ENCODE assay signal across 9 mouse cellular contexts in the genomic region with DNA sequence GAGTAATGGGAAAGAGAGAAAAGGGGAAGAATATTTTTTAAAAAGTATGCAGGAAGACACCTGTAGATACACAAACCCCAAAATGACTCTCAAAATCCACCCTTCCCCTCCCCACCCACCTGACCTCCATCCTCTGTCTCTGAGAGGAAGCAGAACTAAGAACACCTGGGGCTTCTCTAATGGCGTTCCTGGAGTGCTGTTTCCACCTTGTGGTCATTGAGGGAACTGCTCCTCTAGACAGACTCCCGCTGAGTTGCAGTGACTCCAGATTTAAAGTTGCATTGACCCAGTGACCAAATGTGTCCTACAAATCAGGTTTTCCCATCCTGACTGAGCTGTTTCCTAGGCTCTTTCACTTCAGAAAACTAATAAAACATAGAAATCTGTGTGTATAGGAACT. TPM values are rescaled to one million over a fixed set of nuclear protein-coding genes. Genes with fewer than 3 reads are reported as not detected.
A peak's percentile ranks its signal among the peaks of the same experiment; 100 is the strongest.
DNase-seq lines count a peak whose midpoint lies in the region; ATAC-seq and TF ChIP-seq lines count a peak whose summit lies in the region.
"Had no signal": no experiment of that assay in that cellular context is flagged by ENCODE, and none has a peak within 500 bp of the region (broad histone marks: within the 10 kb centered on the region; RNA-seq: fewer than 3 reads in every experiment).

No protein-coding gene starts in this region.

- no peaks in the 10 kb centered on the region for H3K9me3 ChIP-seq in ES-E14 (ENCODE audit: control insufficient read depth, insufficient read depth, low read depth, low read length)
- no peaks in the 10 kb centered on the region for H3K9me3 ChIP-seq in forebrain, embryonic 13.5 days (replicated peaks)
- no peaks in the 10 kb centered on the region for H3K9me3 ChIP-seq in intestine, postnatal 0 days (ENCODE audit: control insufficient read depth)
- H3K9me3 ChIP-seq: limb, embryonic 15.5 days had no signal

- H3K4me3 ChIP-seq in ES-E14 (ENCODE audit: insufficient read depth in 1 of 2, low read depth in 1 of 2, low read length in 2 of 2, poor library complexity in 1 of 2, severe bottlenecking in 1 of 2), result no peak overlapping the region
- H3K4me3 ChIP-seq in forebrain, embryonic 13.5 days, result no peak overlapping the region
- H3K4me3 ChIP-seq in intestine, postnatal 0 days (ENCODE audit: low read depth, low read length), result no peak overlapping the region
- no peak overlapping the region for H3K4me3 ChIP-seq in olfactory bulb, adult 2 months (ENCODE audit: insufficient read depth, low read depth, low read length)
- H3K4me3 ChIP-seq: limb, embryonic 15.5 days had no signal

- DNase-seq in B cell, adult 2 months, result peak; percentile 63
- peak; percentile 71 for DNase-seq in ES-E14 (ENCODE audit: low read depth, low spot score)
- DNase-seq in left cerebral cortex, postnatal 4 days, result peak; percentile 55
- DNase-seq in thymus, postnatal 36 days, result peak; percentile 42 to 45

- in situ Hi-C loops in ES-E14 (cut with MboI; ENCODE audit: low sequenced_read_pairs in 2 of 2, unreplicated experiment in 2 of 2), result loop anchor here in 1 of 2 experiments (25.0 kb wide), 1 partner anchor 1102 kb away; a partner anchor contains a TSS

- TF ChIP-seq POLR2A in olfactory bulb, adult 2 months (IDR thresholded peaks at IDR 0.05; ENCODE audit: insufficient read depth, low read depth, low read length), result no peak

- 0% methylated on average over 2 of the region's 2 CpGs for WGBS in forebrain, embryonic 13.5 days
- WGBS in intestine, postnatal 0 days, result 2% methylated on average over 2 of the region's 2 CpGs
- 1% methylated on average over 2 of the region's 2 CpGs for WGBS in olfactory bulb, adult 2 months

- no peak overlapping the region for H3K27ac ChIP-seq in ES-E14 (ENCODE audit: insufficient read depth, low read depth, low read length, poor library complexity, severe bottlenecking)
- H3K27ac ChIP-seq in forebrain, embryonic 13.5 days, result no peak overlapping the region
- H3K27ac ChIP-seq in intestine, postnatal 0 days (ENCODE audit: low read depth, low read length), result no peak overlapping the region
- H3K27ac ChIP-seq in olfactory bulb, adult 2 months (ENCODE audit: insufficient read depth, low read depth, low read length), result no peak overlapping the region
- H3K27ac ChIP-seq: limb, embryonic 15.5 days had no signal

- H3K4me1 ChIP-seq in ES-E14 (ENCODE audit: control insufficient read depth in 2 of 2, insufficient read depth in 2 of 2, low read length in 2 of 2, poor library complexity in 1 of 2), result no peaks in the 10 kb centered on the region
- H3K4me1 ChIP-seq in forebrain, embryonic 13.5 days, result no peaks in the 10 kb centered on the region
- no peaks in the 10 kb centered on the region for H3K4me1 ChIP-seq in intestine, postnatal 0 days (replicated peaks; ENCODE audit: control insufficient read depth, insufficient read depth, low read length)
- no peaks in the 10 kb centered on the region for H3K4me1 ChIP-seq in olfactory bulb, adult 2 months (ENCODE audit: control insufficient read depth, insufficient read depth, low read length)
- H3K4me1 ChIP-seq: limb, embryonic 15.5 days had no signal

- no peaks in the 10 kb centered on the region for H3K27me3 ChIP-seq in forebrain, embryonic 13.5 days
- no peaks in the 10 kb centered on the region for H3K27me3 ChIP-seq in intestine, postnatal 0 days (replicated peaks; ENCODE audit: control insufficient read depth, insufficient read depth, low read length)
- H3K27me3 ChIP-seq: limb, embryonic 15.5 days had no signal

- peak; percentile 96 for TF ChIP-seq CTCF in intestine, postnatal 0 days (IDR thresholded peaks at IDR 0.05; ENCODE audit: low read depth)
- TF ChIP-seq CTCF in olfactory bulb, adult 2 months (IDR thresholded peaks at IDR 0.05; ENCODE audit: insufficient read depth, low read depth, low read length), result 0 out of 2 replicates have a peak, but pooled peaks have one; percentile 29

- no peak overlapping the region for H3K4me2 ChIP-seq in forebrain, embryonic 13.5 days
- H3K4me2 ChIP-seq in intestine, postnatal 0 days (replicated peaks; ENCODE audit: low read depth), result no peak overlapping the region
- H3K4me2 ChIP-seq: limb, embryonic 15.5 days had no signal

- intact Hi-C loops in left cerebral cortex, postnatal 4 days (cut with DNase I), result loop anchor here (5.0 to 10.0 kb wide), 3 partner anchors 132 to 1087 kb away; no protein-coding TSS in a partner anchor

- no peaks in the 10 kb centered on the region for H3K36me3 ChIP-seq in ES-E14 (ENCODE audit: control insufficient read depth, insufficient read depth, low read length, poor library complexity, severe bottlenecking)
- no peaks in the 10 kb centered on the region for H3K36me3 ChIP-seq in forebrain, embryonic 13.5 days (ENCODE audit: poor library complexity, severe bottlenecking)
- H3K36me3 ChIP-seq in intestine, postnatal 0 days (ENCODE audit: control insufficient read depth, insufficient read depth), result no peaks in the 10 kb centered on the region
- H3K36me3 ChIP-seq: limb, embryonic 15.5 days had no signal

- no peak overlapping the region for H3K9ac ChIP-seq in ES-E14 (ENCODE audit: insufficient read depth, low read depth, low read length, poor library complexity, severe bottlenecking)
- H3K9ac ChIP-seq in forebrain, embryonic 13.5 days, result no peak overlapping the region
- H3K9ac ChIP-seq in intestine, postnatal 0 days (ENCODE audit: low read depth, low read length), result no peak overlapping the region
- H3K9ac ChIP-seq: limb, embryonic 15.5 days had no signal

- ATAC-seq in cerebellum, adult (ENCODE audit: insufficient number of reproducible peaks, low FRiP score, low TSS enrichment), result peak; percentile 73
- ATAC-seq in forebrain, embryonic 13.5 days, result peak; percentile 70; the same call in 1 of the 2 replicates
- no peak for ATAC-seq in intestine, postnatal 0 days

TF ChIP-seq in ES-E14, 5 proteins besides CTCF, POLR2A, EP300 and RAD21:
- TF ChIP-seq ZNF384 (IDR thresholded peaks at IDR 0.05; ENCODE audit: low read depth, low read length) (no peak), CHD2 (IDR thresholded peaks at IDR 0.05; ENCODE audit: low read depth, low read length) (no peak), HCFC1 (IDR thresholded peaks at IDR 0.05; ENCODE audit: borderline replicate concordance, insufficient read depth, low read length) (no peak), MAFK (IDR thresholded peaks at IDR 0.05; ENCODE audit: insufficient read depth, low read depth, low read length) (no peak), ZC3H11A (IDR thresholded peaks at IDR 0.05; ENCODE audit: borderline replicate concordance, low read depth, low read length) (peak; percentile 83)

RNA-seq across cellular contexts. Expression of a gene that starts 36.9 kb away (rescaled TPM):
- total RNA-seq in ES-E14 (2012; rRNA removed), result 0.04 TPM in 1 of 2 replicates, not detected in the other
- not detected in 2 replicates for polyA plus RNA-seq in forebrain, embryonic 13.5 days (2015; fragmentation: Nextera tagmentation; extraction: Ambion mirVana)
- not detected in 2 replicates for polyA plus RNA-seq in intestine, postnatal 0 days (2015; fragmentation: Nextera tagmentation; extraction: Ambion mirVana)
- total RNA-seq in left cerebral cortex, postnatal 4 days (2021), result under 1 TPM; 0.10 to 0.12 TPM
- not detected in 2 replicates for polyA plus RNA-seq in olfactory bulb, adult 2 months (2012; ENCODE audit: insufficient read depth, insufficient read length, low replicate concordance, missing spikeins)
- polyA plus RNA-seq: limb, embryonic 15.5 days had no signal

RNA-seq across cellular contexts. Expression of a gene that starts 52.7 kb away (rescaled TPM):
- total RNA-seq in ES-E14 (2012; rRNA removed), result not detected in 2 replicates
- 0.87 and 1.2 TPM in 2 replicates for polyA plus RNA-seq in forebrain, embryonic 13.5 days (2015; fragmentation: Nextera tagmentation; extraction: Ambion mirVana)
- 0.12 TPM in 1 of 2 replicates, not detected in the other for polyA plus RNA-seq in intestine, postnatal 0 days (2015; fragmentation: Nextera tagmentation; extraction: Ambion mirVana)
- total RNA-seq in left cerebral cortex, postnatal 4 days (2021), result 10 to 100 TPM in 1 of 2 experiments, 1 to 10 TPM in 1; 6.7 to 10.8 TPM
- polyA plus RNA-seq in olfactory bulb, adult 2 months (2012; ENCODE audit: insufficient read depth, insufficient read length, low replicate concordance, missing spikeins), result not detected in 2 replicates
- polyA plus RNA-seq: limb, embryonic 15.5 days had no signal

RNA-seq across cellular contexts. Expression of a gene that starts 57.8 kb away (rescaled TPM):
- total RNA-seq in ES-E14 (2012; rRNA removed), result 123 and 158 TPM in 2 replicates
- polyA plus RNA-seq in forebrain, embryonic 13.5 days (2015; fragmentation: Nextera tagmentation; extraction: Ambion mirVana), result 188 and 199 TPM in 2 replicates
- 48.5 and 51.4 TPM in 2 replicates for polyA plus RNA-seq in intestine, postnatal 0 days (2015; fragmentation: Nextera tagmentation; extraction: Ambion mirVana)
- 10 to 100 TPM; 39.7 to 45.9 TPM for total RNA-seq in left cerebral cortex, postnatal 4 days (2021)
- not detected in 2 replicates for polyA plus RNA-seq in olfactory bulb, adult 2 months (2012; ENCODE audit: insufficient read depth, insufficient read length, low replicate concordance, missing spikeins)
